Mouse (Mus musculus) MEL (cell line): ENCODE data around the gene Med12l.

Source experiments
- CTCF ChIP-seq, 3 experiments: IDR thresholded peaks in 2 of 3; conservative IDR thresholded peaks in 1 of 3; 2 replicates each; pipeline ENCODE4 v1.5.1; 2011 to 2012; ENCODE audit warnings: low read length in 3 of 3, low read depth in 2 of 3, mild to moderate bottlenecking in 2 of 3, improper control_type of control experiment in 1 of 3, inconsistent platforms in 1 of 3, mixed read lengths in 1 of 3, moderate library complexity in 1 of 3; ENCODE audit not compliant: control insufficient read depth in 1 of 3, insufficient read depth in 1 of 3, poor library complexity in 1 of 3, severe bottlenecking in 1 of 3
- MEF2A ChIP-seq: IDR thresholded peaks from 2 replicates; pipeline ENCODE4 v1.6.1; 2014; ENCODE audit warnings: low read depth, mild to moderate bottlenecking, inconsistent platforms, low read length, improper control_type of control experiment; ENCODE audit not compliant: poor library complexity, insufficient replicate concordance, severe bottlenecking; ENCODE audit errors: extremely low read depth
- POLR2A ChIP-seq, 2 experiments: IDR thresholded peaks; 2 replicates each; pipeline ENCODE4 v1.6.1; 2011 to 2012; ENCODE audit warnings: low read length in 2 of 2, mild to moderate bottlenecking in 2 of 2, control low read depth in 1 of 2, improper control_type of control experiment in 1 of 2, low read depth in 1 of 2, moderate library complexity in 1 of 2; ENCODE audit not compliant: control insufficient read depth in 1 of 2, insufficient read depth in 1 of 2, poor library complexity in 1 of 2
- UBTF ChIP-seq: IDR thresholded peaks from 2 replicates; pipeline ENCODE4 v1.6.1; 2012; ENCODE audit warnings: low read depth, mild to moderate bottlenecking, inconsistent platforms, low read length, improper control_type of control experiment, moderate library complexity, borderline replicate concordance; ENCODE audit not compliant: insufficient read depth

GRCm38 (mm10) chr3:59130431-59130830 lies 124.8 kb downstream of the Med12l start:
- TF ChIP-seq POLR2A (IDR thresholded peaks at IDR 0.05; ENCODE audit: control insufficient read depth in 1 of 2, insufficient read depth in 1 of 2, low read depth in 1 of 2, low read length in 2 of 2, poor library complexity in 1 of 2): no peak
- no peak for TF ChIP-seq CTCF (IDR thresholded peaks at IDR 0.05 in 2 of 3, conservative IDR thresholded peaks at IDR 0.05 in 1 of 3; ENCODE audit: control insufficient read depth in 1 of 3, insufficient read depth in 1 of 3, low read depth in 2 of 3, low read length in 3 of 3, poor library complexity in 1 of 3, severe bottlenecking in 1 of 3)
- TF ChIP-seq MEF2A: no peak
- no peak for TF ChIP-seq UBTF
